Mouse (Mus musculus) bone marrow, adult 2 months (tissue): ENCODE data around the gene Foxo3.

ENCODE experiments used
- CTCF ChIP-seq: fragments of 200-500 bp; IDR thresholded peaks from 2 replicates; pipeline ENCODE4 v1.5.1; 2011; ENCODE audit warnings: low read length, control low read depth; ENCODE audit not compliant: control insufficient read depth, insufficient read depth
- POLR2A ChIP-seq: fragments of 200-500 bp; IDR thresholded peaks from 2 replicates; pipeline ENCODE4 v1.6.1; 2011; ENCODE audit warnings: low read depth, mild to moderate bottlenecking, control low read depth, low read length, borderline replicate concordance; ENCODE audit not compliant: control insufficient read depth

- TF ChIP-seq CTCF (peak; percentile 39; the same call in 1 of the 2 replicates), POLR2A (no peak)
These were observed 18.5 kb upstream of the Foxo3 start for GRCm38 (mm10) chr10:42295028-42295427.
